Mouse (Mus musculus) kidney, embryonic 14.5 days (tissue): ENCODE measurements at regions not wholly inside any gene's neighbourhood (a gene's known extent, or its start where the extent isn't known, plus 50 kb on each side); places are given as distances from the start of the nearest gene placed in this dataset.

Experiments
- ATAC-seq: fragments of 200-750 bp; cut with Nextera tagmentation; 2 replicates; pipeline ENCODE4 v1.8.0; 2017; ENCODE audit warnings: moderate number of reproducible peaks, mild to moderate bottlenecking, moderate TSS enrichment, moderate library complexity; ENCODE audit not compliant: low FRiP score, low TSS enrichment
- H3K27ac ChIP-seq: fragments of 300-500 bp; sonication (generic); 2 replicates; pipeline ENCODE4 v1.5.1; 2014; ENCODE audit warnings: low read depth, mild to moderate bottlenecking, low read length, moderate library complexity, mixed read lengths
- H3K27me3 ChIP-seq: fragments of 300-500 bp; sonication (generic); 2 replicates; pipeline ENCODE4 v1.6.1; 2014; ENCODE audit warnings: mild to moderate bottlenecking, low read length; ENCODE audit not compliant: control insufficient read depth, insufficient read depth
- H3K36me3 ChIP-seq: fragments of 300-500 bp; sonication (generic); 2 replicates; pipeline ENCODE4 v1.6.1; 2014; ENCODE audit warnings: low read length, mixed read lengths; ENCODE audit not compliant: control insufficient read depth, insufficient read depth
- H3K4me1 ChIP-seq: fragments of 300-500 bp; sonication (generic); 2 replicates; pipeline ENCODE4 v1.6.1; 2014; ENCODE audit warnings: low read length, mixed read lengths; ENCODE audit not compliant: control insufficient read depth, insufficient read depth
- H3K4me2 ChIP-seq: fragments of 300-500 bp; sonication (generic); replicated peaks from 2 replicates; pipeline ENCODE4 v1.6.1; 2014; ENCODE audit warnings: low read depth, mild to moderate bottlenecking, low read length
- H3K4me3 ChIP-seq: fragments of 300-500 bp; sonication (generic); 2 replicates; pipeline ENCODE4 v1.5.1; 2014; ENCODE audit warnings: mild to moderate bottlenecking, low read length
- H3K9ac ChIP-seq: fragments of 300-500 bp; sonication (generic); 2 replicates; pipeline ENCODE4 v1.6.1; 2014; ENCODE audit warnings: low read depth, mild to moderate bottlenecking, low read length, moderate library complexity
- H3K9me3 ChIP-seq: fragments of 300-500 bp; sonication (generic); 2 replicates; pipeline ENCODE4 v1.6.1; 2016; ENCODE audit warnings: low read length; ENCODE audit not compliant: control insufficient read depth
- WGBS: fragments of 180-500 bp; shearing (Covaris S2); extraction: QIAGEN DNeasy Blood & Tissue Kit; methylation state at CpG from one replicate; pipeline ENCODE4 v1.1.7; 2014; 5-methylcytosine and 5-hydroxymethylcytosine counted together

DNA sequence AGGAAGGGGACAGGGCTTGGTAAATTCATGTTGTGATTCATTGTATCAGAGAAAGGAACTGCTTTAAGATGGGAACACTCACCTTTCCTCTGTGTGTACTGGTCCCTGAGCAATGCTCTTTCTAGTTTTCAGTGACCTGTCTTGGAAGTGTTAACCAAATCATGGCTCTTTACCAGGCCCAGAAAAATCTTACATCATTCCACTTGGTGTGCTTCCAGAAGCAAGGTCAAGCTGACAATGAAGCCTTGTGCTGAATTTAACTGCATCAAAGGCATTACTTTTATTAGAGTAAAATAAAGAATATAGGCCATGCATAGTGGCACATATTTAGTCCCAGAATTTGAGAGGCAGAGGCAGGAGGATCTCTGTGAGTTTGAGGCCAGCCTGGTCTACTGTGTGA lies 75.4 kb upstream of the Hmgn3 start:
- H3K4me1 ChIP-seq = no peaks in the 10 kb centered on the region
- H3K4me3 ChIP-seq = no peak overlapping the region
- no peaks in the 10 kb centered on the region for H3K36me3 ChIP-seq
- H3K4me2 ChIP-seq = no peak overlapping the region
- no peak overlapping the region for H3K27ac ChIP-seq
- H3K27me3 ChIP-seq = no peaks in the 10 kb centered on the region
- ATAC-seq = no peak
- no peaks in the 10 kb centered on the region for H3K9me3 ChIP-seq
- H3K9ac ChIP-seq = no peak overlapping the region

DNA sequence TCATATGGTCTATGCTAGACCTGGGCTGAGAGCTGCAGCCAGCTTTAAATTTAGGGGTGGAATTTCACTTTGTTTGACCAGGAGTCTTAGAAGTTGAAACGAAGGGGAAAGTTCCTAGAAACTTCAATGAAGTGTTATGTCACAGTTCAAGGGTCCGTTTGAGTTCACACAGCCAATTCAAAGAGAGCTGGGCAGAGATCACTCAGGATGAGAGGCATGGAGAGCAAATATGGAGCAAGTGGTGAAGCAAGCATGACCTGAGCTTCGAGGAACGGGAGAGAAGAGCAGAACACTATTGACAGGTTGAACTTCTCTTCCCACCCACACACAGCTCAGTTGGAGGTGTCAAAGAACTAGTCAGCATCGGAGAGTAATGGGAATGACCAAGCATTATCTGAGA lies 56.1 kb upstream of the Hmgn3 start:
- no peak for ATAC-seq
- no peak overlapping the region for H3K27ac ChIP-seq
- no peak overlapping the region for H3K4me3 ChIP-seq
- H3K27me3 ChIP-seq = no peaks in the 10 kb centered on the region
- no peaks in the 10 kb centered on the region for H3K36me3 ChIP-seq
- H3K9me3 ChIP-seq = no peaks in the 10 kb centered on the region
- no peaks in the 10 kb centered on the region for H3K4me1 ChIP-seq
- H3K4me2 ChIP-seq = no peak overlapping the region
- WGBS = 79% methylated on average over 5 of the region's 5 CpGs
- no peak overlapping the region for H3K9ac ChIP-seq

DNA sequence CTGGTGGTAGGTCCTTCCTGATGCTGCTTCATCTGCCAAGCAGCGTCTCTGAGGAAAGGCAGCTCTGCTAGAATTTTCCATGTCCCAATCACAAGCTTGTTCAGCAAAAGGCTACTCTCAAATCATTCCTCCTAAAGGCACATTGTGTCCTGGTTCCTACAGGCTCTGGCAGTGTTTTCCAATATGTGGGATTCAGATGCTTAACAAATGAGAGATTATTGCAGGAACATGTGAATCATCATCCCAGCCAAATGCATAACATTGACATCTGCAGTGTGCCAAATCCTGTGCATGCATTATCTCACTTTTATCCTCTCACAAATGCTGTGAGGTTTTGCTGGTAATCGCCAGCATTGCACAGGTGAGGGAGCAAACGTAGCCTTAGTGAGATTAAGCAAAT lies 53.3 kb upstream of the Hmgn3 start:
- Histone ChIP-seq H3K36me3 (no peaks in the 10 kb centered on the region), H3K9me3 (no peaks in the 10 kb centered on the region), H3K27ac (no peak overlapping the region), H3K27me3 (no peaks in the 10 kb centered on the region), H3K4me2 (no peak overlapping the region), H3K4me1 (no peaks in the 10 kb centered on the region), H3K9ac (no peak overlapping the region), H3K4me3 (no peak overlapping the region)
- no peak for ATAC-seq
- 88% methylated on average over 3 of the region's 3 CpGs for WGBS

DNA sequence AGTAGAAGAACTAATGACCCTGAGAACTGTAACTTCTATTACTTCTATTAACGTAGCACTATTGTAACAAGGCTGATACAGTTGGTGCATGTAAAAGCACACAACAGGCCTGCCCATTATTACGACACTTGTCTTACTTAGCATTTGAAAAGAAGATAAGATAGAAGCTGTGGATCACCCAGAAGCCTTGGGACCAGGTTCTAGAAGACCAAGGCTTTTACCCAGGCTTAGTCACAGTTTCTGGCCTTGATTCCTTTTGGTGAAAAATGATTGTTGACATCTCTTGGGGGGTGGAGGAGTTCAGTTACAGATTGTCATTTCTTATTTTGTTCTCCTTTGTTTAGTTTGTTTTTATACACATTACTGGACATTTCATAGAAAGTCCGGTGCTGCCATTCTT lies 52.7 kb upstream of the Hmgn3 start:
- H3K27me3 ChIP-seq = no peaks in the 10 kb centered on the region
- H3K4me1 ChIP-seq = no peaks in the 10 kb centered on the region
- whole genome bisulfite sequencing = 78% methylated on average over 3 of the region's 3 CpGs
- H3K9ac ChIP-seq = no peak overlapping the region
- H3K9me3 ChIP-seq = no peaks in the 10 kb centered on the region
- no peaks in the 10 kb centered on the region for H3K36me3 ChIP-seq
- H3K4me3 ChIP-seq = no peak overlapping the region
- no peak for ATAC-seq
- H3K27ac ChIP-seq = no peak overlapping the region
- H3K4me2 ChIP-seq = no peak overlapping the region

DNA sequence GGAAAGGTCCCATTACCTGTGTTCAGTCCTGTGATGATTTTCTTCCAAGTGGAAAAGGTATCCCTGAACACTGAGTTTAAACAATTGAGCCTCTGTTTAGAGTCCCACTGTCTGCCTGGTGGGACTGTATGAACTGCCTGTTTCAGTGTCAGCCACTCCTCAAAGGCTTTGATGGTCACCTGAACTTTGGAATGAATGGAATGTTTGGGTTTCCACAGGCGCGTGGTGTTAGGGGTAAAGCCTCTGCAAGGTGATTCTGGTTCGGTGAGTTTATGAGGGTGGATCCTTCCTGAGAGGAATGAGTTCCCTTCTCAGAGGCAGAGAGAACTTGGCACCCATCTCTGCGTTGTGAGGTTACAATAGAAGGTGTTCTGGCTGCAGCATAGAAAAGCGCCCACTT lies 50.5 kb upstream of the Hmgn3 start:
- H3K27me3 ChIP-seq = no peaks in the 10 kb centered on the region
- H3K4me1 ChIP-seq = no peaks in the 10 kb centered on the region
- H3K9me3 ChIP-seq = no peaks in the 10 kb centered on the region
- H3K9ac ChIP-seq = no peak overlapping the region
- no peak overlapping the region for H3K27ac ChIP-seq
- 56% methylated on average over 5 of the region's 5 CpGs for WGBS
- no peak overlapping the region for H3K4me2 ChIP-seq
- no peak overlapping the region for H3K4me3 ChIP-seq
- no peak for ATAC-seq
- no peaks in the 10 kb centered on the region for H3K36me3 ChIP-seq
